Mouse (Mus musculus) layer of hippocampus, postnatal 14 days (tissue): ENCODE measurements around the gene Tenm2. TPM values are rescaled to one million over a fixed set of nuclear protein-coding genes. Genes with fewer than 3 reads are reported as not detected.

Experiments
- DNase-seq, 2 experiments: peaks; one replicate each; pipeline ENCODE4 v3.0.0; 2021 to 2022; ENCODE audit warnings: low spot score in 2 of 2, mixed read lengths in 1 of 2
- total RNA-seq, 2 experiments: library from RNA; stranded (reverse); gene quantifications; 2 replicates each; pipeline ENCODE4 v1.2.3; 2021

Tenm2 gene
- total RNA-seq, 2 experiments from 2014 or later, result 156 to 173 TPM

- no peak for DNase-seq
Measured at GRCm38 (mm10) chr11:36384696-36385095, 851.1 kb downstream of the Tenm2 start.

DNA sequence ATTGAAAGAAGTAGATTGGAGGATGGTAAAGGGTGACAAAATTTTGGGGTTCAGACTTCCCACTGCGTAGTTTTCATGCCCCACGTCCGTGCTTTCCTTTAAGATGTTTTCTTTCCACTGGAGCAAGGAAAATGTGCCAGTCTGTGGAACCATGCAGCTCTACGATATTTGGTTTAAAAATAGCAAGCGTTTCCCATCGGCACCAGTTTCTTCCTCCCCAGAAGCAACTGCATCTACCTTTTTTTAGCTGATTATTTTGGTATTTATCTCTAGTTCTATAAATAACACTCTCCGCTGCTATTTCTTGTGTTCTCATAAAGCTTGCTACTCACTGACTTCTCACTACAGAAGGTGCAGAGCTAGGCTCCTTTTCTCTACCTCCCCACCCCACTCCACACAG, 864.0 kb downstream of the Tenm2 start:
- no peak for DNase-seq

GRCm38 (mm10) chr11:36365067-36365466, 870.7 kb downstream of the Tenm2 start:
- no peak for DNase-seq

- DNase-seq, result no peak
Measured at GRCm38 (mm10) chr11:36364441-36364840, 871.3 kb downstream of the Tenm2 start.

DNA sequence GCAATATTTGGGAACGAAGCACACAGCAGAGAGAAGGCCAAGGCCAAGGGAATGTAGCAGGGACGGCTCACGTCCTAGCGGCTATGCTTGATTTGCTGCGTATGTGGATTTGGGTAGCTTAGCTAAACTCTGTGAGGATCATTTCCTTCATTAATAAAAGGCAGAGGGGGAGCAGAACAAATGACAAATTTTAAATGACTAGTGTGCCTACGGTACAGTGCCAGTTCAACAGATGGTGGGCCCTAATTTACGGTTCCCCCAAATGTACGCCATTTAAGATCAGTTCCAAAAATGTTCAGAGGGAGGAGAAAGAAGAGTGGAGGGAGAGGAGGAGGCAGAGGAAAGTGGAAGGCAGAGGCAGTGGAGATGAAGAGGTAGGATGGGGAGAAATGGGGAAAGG, 873.2 kb downstream of the Tenm2 start:
- peak; percentile 30 to 68 for DNase-seq

DNA sequence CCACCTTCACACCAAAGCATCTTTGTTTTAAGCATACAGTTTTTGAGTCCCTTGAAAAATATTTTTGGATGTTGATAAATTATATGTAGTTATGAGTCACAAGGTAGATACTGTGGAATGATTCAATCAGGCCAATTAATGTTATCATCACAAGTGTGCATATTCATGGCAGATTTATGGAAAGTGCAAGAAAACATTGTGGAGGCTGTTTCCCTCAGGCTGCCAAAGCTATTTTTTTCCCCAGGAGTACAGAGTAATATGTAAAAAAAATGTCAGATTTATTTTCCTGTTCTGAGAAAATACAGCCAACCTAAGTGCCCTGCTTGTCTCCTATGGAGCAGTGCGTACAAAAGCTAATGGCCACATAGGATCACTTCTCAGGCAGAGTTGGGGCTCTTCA, 882.5 kb downstream of the Tenm2 start:
- no peak for DNase-seq

GRCm38 (mm10) chr11:36351752-36352151, 884.0 kb downstream of the Tenm2 start:
- DNase-seq, result no peak

- DNase-seq, result no peak
Measured at GRCm38 (mm10) chr11:36351341-36351740, 884.4 kb downstream of the Tenm2 start.

DNA sequence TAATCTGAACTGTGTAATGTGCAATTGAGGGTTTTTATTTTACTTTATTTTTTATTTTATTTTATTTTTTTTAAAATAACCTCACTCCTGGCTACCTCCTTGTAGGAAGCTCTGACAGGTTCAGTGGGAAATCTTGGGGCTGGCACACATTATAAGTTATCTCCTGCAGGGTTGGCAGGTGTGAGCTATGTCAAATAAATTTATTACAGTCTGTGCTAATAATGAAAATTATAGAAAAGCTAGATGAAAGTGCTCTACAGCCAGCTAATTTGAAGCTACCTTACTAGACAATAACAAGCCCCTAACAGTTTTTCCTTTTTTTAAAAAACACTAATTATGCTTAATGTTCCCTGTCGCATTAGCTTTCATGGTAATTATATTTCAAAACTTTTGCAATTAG, 885.5 kb downstream of the Tenm2 start:
- DNase-seq, result no peak

DNA sequence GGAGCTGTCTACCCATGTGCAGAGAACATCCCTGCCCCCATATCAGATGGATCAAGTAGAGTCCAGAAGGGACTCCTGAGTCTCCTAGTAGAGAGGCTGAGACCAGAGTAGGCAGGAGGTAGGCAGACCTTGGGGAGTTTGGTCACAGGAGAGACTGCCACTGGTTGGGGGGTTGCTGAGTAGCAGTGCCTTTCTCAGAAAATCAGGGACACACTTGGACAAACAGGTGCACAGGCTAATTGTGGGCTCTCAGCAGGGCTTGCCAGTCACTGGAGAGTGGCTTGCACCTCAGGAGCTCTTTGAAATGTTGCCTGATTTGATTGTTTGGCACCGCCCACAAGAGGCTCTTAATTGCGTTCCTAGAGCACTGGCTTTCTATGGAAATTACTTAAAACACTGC, 885.9 kb downstream of the Tenm2 start:
- no peak for DNase-seq

- DNase-seq, result peak in 1 of 2 experiments; percentile 72
Measured at GRCm38 (mm10) chr11:36341799-36342198, 894.0 kb downstream of the Tenm2 start.

- DNase-seq, result no peak
Measured at GRCm38 (mm10) chr11:36338424-36338823, 897.3 kb downstream of the Tenm2 start.

DNA sequence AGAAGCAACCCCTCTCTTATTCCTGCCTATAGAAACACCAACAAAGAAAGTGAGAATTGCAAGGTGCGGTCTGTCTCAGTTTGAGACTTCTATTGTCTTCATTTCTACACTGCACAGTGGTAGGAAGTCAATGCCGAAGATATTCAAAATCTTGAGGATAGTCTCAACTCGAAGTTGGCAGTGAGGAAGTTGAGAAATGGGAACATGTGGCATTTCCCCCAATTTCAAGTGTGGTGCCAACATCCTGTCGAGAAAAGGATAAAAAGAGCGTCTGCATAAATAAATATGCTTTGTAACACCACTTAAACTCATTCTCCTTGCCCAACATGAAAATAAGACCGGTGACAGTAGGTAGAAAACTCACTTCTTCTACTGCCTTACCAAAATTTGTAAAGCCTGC, 898.7 kb downstream of the Tenm2 start:
- peak in 1 of 2 experiments; percentile 37 for DNase-seq

DNA sequence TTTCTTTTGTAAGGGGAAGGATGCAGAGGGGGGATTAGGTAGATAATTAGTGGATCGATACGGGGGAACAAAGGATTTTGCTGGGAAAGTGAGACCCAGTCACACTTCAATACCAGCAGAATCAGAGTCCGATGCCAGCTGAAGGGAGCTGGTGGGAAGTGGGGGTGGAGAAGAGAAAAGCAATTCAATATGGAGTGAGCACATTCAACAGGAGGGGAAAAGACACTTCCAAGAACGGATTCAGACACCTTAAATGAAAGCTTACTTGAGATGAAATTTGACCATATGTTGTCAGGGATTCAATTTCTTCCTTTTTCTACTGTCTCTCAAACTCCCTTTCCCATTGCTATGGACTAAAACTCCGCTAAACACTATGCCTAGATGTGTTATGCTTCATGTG, 900.6 kb downstream of the Tenm2 start:
- DNase-seq, result peak in 1 of 2 experiments; percentile 28

DNA sequence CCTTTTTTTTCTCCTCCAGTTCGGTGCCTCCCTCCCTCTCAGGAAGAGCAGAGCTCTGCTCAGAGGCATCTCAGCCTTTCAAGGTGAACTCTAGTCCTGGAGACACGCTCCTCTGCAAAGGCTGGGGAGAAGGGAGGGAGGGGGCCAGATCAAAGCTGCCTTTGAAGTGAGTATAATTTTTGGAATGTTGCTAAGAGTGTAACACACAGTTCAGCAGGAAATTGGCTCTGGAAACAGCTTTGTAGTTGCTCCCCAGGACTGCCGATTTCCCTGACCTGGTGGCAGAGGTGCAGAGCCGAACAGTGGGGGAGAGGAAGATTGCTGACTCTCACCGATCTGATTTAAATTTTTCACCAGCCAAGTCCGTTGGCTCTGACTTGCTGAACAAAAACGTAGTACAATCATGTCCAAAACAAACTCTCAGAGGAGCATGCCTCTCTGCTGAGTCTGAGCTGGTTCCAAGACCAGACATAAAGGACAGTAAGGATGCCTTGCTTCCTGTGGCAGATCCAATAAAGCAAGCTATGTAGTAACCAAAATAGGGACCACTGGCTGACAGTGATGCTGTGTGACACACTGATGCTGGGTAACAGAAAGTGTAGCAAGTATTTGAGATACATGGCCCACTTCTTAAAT, 901.5 kb downstream of the Tenm2 start:
- DNase-seq, result no peak

- no peak for DNase-seq
Measured at GRCm38 (mm10) chr11:36332222-36332621, 903.5 kb downstream of the Tenm2 start.

DNA sequence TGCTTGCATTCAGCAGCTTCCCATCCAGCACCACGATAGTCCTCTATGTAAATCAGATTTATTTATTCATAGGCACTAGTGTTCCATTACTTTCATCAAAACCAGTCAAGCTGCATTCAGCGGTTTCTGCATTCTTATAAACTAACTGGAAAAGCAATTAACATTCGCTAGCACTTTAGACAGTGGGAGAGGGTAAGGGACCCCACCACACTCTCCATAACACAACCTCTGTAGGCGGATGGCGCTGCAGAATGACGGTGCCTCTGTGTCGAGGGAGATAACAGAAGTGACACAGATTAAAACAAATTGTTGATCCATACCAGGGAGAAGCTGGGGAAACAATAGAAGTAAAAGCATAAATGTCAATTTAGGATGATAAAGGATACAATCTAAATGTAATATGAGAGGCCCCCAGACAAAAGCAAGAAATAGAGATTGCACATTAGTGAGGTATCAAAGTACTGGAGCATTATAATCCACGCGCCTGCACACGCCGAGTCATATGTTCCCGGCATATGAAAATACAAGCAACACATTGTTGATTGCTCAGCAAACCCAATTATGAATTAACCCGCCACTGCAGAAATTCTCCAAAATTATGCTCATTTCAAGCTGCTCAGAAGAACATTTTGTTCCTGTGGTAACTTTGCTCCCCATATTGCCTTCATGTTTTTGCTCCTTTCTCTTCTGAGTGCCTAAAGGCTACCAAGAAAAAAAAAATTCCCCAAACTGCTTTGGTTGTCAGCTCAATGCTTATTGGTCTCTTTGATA, 904.2 kb downstream of the Tenm2 start:
- peak in 1 of 2 experiments; percentile 58 for DNase-seq

DNA sequence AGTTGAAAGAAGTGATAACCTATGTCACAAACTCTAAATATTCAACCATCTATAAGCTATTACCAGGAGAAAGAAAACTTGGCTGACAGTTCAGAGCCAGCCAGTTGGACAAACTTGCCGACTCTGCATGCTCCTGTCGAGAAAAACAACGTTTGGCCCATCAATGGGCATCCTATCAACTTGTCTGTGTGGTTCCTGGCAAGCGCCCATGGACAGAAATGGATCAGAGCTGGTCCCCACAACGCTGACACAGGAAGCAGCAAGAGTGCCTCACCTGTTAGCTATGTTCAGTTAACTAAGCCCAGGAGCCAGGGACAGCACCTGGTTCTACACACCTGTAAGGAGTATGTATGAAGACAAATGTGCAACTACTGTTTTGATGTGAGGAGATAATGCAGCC, 908.5 kb downstream of the Tenm2 start:
- no peak for DNase-seq

GRCm38 (mm10) chr11:36309317-36309716, 926.4 kb downstream of the Tenm2 start:
- DNase-seq, result no peak

GRCm38 (mm10) chr11:36307276-36307675, 928.5 kb downstream of the Tenm2 start:
- DNase-seq, result no peak

- DNase-seq, result no peak
Measured at GRCm38 (mm10) chr11:36305348-36305950, 930.3 kb downstream of the Tenm2 start.

- DNase-seq, result no peak
Measured at GRCm38 (mm10) chr11:36302913-36303371, 932.8 kb downstream of the Tenm2 start.
